Mouse (Mus musculus) heart, postnatal 14 days (tissue): ENCODE data around the gene Gm26920. TPM values are rescaled to one million over a fixed set of nuclear protein-coding genes. Genes with fewer than 3 reads are reported as not detected.

ENCODE experiments used
- DNase-seq, 2 experiments: peaks; one replicate each; pipeline ENCODE4 v3.0.0; 2021 to 2022
- intact Hi-C: fragments of 180-260 bp; cut with DNase I; formaldehyde crosslinking; loops from one replicate; pipeline ENCODE4 v1.15.1; 2025
- total RNA-seq, 2 experiments: library from RNA; stranded (reverse); gene quantifications; 2 replicates each; pipeline ENCODE4 v1.2.3; 2021

Gm26920 gene
- total RNA-seq, 2 experiments from 2014 or later = not detected

DNA sequence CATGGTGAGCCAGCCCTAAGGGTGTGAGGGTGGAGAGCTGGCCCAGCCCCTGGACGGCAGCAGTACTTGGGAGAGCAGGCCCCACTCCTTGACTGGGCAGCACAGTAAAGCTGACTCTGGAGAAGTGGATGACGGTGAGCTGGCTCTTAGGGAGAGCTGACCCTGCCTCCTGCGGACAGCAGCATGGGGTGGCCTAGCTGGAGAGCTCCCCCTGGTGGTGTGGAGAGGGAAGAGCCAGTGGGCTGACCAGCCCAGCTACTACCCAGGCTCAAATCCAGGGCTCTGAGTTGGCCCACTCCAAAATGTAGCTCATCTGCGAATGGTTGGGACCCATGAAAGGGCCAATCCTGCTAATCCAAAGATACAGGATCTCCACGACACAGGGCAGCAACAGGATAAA, 25.6 kb downstream of the Gm26920 start:
- intact Hi-C loops = no loop called here
- DNase-seq = no peak

DNA sequence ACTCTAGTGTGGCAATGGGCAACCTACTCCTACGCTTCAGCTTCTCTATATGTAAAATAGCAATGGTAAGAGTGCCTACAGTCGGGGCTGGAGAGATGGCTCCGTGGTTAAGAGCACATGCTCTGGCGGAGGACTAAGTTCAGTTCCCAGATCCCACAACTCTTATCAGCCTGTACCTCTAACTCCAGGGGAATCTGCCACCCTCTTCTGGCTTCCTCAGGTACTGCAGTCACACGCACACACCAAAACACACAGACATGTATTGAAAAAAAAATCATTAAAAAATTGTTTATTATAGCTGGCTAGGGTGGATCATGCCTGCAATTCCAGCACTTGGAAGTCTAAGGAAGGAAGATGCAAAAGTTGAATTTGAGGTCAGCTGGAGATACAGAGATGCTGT, 27.7 kb downstream of the Gm26920 start:
- DNase-seq = no peak
- intact Hi-C loops = no loop called here

DNA sequence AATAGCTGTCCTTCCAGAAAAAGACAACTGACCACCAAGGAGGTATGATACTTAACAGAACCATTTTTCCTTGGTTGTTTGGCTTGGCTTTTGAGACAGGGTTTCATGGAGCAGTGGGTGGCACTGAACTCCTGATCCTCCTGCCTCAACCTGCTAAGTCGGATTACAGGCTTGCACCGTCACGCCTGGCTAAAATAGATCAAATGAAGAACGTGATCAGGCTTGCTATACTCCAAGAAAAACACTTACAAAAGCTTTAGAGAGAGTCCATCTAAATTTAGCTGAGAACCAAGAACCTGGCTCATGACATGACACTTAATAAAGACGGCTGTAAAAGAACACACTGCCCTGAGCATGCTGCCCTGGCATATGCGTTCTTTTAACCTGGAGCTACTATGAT, 29.9 kb downstream of the Gm26920 start:
- DNase-seq = no peak
- intact Hi-C loops = no loop called here

DNA sequence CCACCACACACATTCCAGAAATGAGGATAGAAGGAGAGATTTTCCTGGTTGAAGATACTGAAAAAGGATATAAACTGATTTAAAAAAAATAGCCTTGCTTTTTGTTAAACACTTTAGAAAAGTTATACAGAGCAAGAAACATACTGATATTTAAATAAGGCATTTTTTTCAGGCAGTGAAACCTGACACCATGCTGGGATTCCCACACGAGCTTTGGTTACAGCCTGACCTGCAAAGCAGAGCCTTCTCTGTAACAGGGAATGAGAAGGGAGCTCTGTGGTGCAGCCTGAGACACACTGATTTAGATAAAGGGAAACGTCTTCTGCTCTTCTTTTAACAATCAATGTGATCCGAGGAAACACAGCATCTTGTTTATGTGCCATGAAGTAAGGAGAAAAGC, 36.6 kb downstream of the Gm26920 start:
- intact Hi-C loops = no loop called here
- no peak for DNase-seq

DNA sequence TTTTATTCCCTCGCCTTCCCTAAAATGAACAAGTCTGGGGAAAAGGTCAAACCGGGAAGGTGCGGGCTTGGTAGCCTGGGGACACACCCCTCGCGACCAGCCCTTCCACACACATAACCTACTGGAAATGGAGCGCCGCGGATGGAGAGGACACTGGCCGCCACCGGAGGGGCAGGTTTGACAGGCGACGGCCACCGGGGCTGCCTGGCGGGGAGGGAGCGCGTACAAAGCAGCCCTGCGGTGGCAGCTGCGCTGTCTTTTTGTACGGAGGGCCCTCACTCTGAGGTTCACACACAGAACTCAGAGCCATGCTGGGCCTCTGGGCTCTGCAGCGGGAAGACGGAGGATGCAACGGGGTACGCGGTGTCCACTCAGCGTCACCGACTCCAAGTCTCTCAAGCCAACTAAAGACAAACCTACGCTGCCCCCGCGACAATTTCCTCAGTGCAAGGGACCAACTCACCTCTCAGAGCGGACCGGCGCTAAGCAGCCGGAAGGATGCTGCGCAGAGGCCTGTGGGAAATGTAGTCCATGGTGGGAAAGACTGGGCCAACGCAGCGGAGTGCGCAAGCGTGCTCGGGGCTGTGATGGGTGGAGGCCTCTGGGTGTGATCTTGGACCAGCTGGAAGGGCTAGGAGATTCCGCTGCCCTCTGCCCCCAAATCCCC, 39.2 kb downstream of the Gm26920 start, which contains the start of gene Zfp14:
Zfp14 (minus strand) TSS at position 499 of the 667 bp plus-strand sequence.
- DNase-seq = peak; percentile 90 to 92
- intact Hi-C loops = no loop called here

DNA sequence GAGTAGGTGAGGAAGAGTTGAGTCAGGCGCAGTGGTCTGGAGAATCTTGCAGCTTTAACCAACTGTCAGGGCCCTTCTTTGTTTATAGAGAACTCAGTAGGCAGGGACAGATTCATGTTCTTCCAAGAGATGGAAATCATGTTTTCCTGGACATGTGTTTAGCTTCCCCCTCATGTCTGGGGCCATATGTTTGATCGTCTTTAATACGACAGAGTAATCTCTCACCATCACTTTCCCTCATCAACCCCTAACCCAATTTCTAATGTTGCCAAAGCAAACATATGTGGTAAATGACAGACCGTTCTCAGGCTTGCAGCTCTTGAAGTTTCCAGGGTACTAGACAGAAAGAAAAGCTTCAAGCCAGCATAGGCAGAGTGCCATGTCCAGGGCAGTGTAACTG, 42.1 kb downstream of the Gm26920 start:
- DNase-seq = no peak
- intact Hi-C loops = no loop called here

DNA sequence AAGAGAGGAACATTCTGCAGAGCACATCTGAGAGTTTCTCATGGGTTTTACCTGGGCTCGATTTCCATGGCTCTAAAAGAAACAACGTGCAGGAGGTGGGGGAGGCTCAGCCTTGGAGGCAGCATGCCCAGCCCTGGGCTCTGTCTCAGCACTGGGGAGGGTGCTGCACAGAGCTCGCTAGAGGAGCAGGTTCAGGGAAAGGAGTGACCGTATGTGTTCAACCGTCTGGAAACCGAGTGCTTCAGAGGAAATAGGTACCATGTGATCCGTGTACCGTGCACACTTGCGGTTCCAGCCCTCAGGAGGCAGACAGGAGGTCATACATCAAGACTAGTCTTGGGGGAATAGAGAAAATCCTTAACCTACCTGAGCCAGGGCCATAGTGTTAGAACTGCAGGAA, 45.9 kb downstream of the Gm26920 start:
- DNase-seq = no peak
- intact Hi-C loops = no loop called here

DNA sequence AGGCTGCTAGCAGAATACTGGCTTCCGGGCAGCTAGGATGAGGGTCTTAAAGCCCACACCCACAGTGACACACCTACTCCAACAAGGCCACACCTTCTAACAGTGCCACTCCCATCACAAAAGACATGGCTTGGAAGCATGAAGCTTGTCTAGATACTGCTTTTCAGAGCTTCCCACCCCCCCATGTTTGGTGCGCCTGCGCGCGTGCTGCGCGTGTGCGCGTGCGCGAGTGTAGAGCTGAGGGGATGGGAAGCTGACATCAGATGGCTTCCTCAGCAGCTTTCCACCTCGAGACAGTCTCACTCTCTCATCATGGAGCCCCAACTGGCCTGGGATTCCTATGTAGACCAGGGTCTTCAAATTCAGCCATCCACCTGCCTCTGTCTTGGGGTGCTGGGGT, 55.9 kb downstream of the Gm26920 start:
- intact Hi-C loops = no loop called here
- DNase-seq = no peak

DNA sequence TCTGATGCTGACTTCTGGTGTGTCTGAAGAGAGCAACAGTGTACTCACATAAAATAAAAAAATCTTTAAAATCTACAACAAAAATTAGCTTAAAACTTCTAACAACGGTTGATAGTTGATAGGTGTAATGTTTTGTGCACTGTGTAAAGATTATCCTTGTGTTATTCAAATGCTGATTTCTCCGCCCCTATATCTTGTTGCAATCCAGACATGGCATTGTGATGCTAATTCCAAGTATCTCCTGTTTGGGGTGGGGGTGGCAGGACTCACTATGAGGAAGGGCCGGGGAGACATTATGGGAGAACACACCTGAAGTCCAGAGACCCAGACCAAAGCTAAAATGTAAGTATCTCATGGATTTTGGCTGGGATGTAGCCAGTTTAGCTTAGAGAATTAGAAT, 58.8 kb downstream of the Gm26920 start:
- no peak for DNase-seq
- intact Hi-C loops = no loop called here

DNA sequence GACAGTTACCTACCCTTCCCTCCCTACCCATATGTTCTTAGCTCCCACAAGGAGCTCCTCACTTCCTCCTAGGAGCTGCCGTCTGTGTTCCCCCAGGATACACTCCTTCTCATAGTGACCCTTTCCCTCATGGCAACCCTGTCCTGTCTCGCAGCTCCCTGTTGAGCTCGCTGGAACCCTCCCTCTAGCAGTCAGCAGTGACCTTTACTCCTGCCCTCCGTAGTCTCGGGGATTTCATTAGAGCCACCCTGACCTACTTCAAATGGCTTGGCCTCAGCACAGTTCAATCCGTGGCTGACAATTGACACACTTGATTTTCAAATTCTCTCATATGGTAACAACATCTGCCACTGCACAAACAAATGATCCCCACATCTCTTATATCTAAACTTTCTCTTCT, 59.5 kb downstream of the Gm26920 start:
- intact Hi-C loops = no loop called here
- no peak for DNase-seq

DNA sequence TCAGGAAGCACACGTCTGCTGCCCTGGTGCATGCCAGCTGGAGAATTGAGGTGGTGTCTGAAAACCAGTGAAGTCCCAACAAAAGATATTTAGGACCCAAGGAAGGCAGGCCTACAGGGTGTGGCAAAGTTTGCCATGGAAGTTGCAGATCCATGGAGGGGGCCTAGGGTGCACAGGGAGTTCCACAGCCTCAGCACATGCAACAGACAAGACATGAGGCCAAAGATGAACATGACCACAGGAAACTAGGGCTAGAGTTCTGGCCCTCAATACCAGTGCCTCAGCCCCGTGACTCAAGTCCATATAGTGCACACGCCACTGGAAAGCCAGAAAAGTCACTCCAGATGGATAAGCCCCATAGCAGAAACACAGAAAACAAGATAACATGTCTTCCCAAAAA, 61.6 kb downstream of the Gm26920 start:
- intact Hi-C loops = no loop called here
- no peak for DNase-seq

DNA sequence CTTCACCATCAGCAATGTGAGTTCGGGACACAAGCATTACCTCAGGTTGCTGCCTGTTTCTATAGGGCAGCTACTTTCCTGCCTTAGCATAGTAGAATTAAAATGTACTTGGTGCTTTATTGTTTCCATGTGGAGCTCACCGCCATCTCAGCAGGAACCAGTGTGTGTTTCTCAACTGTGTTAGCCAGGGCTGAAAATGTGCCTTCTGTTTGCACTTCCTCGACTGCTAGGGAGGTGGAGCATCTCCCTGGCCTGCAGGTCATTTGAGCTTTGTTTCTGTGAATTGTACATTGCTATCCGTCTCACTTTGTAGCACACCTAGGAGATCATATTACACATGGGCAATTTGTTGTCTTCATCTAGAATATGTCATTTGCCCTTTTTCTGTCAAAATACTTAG, 62.9 kb downstream of the Gm26920 start:
- DNase-seq = no peak
- intact Hi-C loops = no loop called here

DNA sequence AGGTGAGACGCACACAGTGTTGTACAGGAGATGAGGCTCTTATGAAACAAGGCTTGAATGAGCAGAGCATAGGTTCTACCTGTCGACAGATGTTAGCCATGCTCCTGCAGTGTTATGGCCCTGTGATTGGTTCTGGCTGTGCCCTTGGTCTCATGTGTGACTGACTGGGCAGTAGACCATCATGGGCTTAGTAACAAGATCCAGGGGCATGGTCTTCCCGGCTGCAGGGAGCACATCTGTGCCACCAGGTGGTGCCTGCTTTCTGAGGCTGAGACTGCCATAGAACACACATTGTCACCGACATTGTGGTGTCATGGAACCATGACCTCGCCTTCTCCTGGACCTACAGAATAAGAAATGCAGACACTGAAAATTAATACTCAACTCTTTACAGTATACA, 64.9 kb downstream of the Gm26920 start:
- intact Hi-C loops = no loop called here
- no peak for DNase-seq

DNA sequence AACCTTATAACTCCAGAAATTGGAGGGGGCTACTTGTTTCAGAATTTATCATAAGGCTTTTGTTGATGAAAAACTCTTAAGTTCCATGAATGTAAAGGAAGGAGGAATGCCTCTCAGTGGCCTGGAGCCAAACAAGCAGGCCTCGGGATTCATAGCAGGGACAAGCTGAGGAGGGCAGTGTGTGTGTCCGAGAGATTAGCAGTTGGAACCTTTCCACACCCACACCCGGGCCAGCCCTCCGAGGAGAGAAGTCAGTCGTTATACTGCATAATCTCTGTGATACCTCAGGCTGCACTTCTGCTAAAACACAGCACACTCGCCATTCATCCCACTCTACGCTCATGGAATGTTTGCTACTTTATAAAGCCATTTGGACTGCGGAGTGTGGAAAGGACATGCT, 66.4 kb downstream of the Gm26920 start:
- DNase-seq = no peak
- intact Hi-C loops = no loop called here

DNA sequence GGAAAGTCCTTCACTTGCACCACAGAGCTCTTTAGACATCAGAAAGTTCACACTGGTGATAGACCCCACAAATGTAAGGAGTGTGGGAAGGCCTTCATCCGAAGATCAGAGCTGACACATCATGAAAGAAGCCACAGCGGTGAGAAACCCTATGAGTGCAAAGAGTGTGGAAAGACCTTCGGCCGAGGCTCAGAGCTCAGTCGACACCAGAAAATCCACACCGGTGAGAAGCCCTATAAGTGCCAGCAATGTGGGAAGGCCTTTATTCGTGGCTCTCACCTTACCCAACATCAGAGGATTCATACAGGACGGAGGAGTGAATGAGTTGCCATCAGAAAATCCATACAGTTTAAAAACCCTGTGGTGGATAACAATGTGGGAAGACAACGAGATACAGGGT, 66.9 kb downstream of the Gm26920 start:
- no peak for DNase-seq

DNA sequence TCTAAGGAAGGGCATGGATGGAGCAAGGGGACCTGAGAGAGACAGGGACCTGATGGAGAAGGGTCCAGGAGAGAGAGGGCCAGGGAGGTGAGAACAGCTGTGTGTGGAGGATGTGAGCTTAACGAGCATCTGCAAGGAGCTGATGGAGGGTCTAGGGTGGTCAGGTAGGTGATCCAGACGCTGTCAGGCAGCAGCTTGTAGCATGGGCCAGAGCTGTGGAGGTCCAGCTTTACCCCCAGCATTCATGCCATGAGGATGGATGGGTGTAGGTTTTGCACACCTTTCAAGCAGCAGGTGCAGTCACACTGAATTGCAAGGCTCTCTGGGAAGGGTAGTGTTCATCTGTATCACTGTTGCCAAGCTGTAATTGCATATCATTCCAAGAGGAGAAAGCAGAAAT, 70.7 kb downstream of the Gm26920 start:
- intact Hi-C loops = no loop called here
- no peak for DNase-seq

More for the DNA sequence above, 66.9 kb downstream of the Gm26920 start:
- intact Hi-C loops = no loop called here

DNA sequence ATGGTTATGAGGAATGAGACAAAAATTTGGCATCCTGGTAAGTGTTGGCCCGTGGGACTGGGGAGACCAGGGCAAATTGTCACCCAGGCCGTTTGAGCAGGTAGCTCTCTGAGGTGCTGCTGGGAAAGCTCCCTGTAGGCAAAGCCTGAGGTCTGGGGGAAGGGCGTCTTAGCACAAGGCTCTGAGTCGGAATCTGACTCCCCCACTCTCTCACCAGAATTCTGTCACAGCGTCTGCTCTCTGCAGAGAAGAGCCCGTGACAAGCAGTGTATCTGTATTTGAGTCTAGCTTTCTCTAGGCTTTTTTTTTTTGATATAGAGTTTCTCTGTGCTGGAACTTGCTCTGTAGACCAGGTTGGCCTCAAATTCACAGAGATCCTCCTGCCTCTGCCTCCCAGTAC, 73.0 kb downstream of the Gm26920 start:
- intact Hi-C loops = no loop called here
- DNase-seq = no peak

DNA sequence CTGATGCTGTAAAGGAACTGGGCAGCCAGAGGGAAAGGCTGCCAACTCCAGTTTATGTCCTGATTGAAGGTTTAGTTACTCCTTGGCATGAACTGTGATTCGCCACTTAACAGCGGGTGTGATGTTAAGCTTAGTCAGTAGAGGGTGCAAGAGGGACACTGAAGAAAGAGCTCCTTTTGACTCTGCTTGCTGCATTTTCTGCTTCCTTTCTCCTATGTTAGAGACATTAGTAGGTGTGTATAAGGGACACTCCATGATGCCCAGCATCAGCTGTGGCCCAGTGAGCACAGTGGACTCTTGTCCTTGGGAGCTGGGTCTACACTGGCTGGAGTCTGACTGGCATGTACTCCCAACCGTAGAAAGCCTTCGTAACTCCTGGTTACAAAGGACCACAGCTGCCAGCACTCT, 77.2 kb downstream of the Gm26920 start:
- peak; percentile 25 to 55 for DNase-seq
- intact Hi-C loops = loop anchor here (2.0 kb wide), 1 partner anchor 76 kb away; no protein-coding TSS in a partner anchor

DNA sequence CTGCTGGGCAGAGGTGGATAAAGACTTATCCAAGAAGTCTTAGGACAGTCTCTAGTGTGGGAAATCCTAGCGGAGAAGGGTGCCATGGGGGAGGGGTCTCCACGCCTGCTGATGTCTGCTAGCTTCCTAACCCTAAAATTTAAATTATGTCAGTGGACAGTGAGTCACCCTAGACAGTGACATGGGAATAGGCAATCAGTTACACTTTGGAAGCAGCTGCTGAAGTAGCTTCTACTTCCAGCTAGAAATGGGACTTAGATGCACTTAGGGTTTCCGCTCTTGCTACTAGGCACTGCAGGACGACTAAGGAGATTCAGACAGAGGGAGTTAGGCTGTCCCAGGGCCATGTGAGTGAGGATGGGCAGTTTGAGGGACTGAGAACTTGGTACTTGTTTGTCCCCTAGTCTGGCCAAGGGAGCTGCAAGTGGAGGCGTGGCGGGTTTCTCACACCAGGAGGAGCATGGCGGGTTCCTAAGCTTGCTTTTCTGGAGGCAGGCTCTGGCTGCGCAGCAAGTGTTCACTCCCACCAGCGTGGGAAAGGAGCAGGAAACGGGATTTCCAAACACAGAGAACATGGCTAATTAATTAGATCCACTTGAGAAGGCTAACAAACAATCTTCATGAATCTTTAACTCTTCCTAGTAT, 79.5 kb downstream of the Gm26920 start:
- intact Hi-C loops = no loop called here
- DNase-seq = no peak

DNA sequence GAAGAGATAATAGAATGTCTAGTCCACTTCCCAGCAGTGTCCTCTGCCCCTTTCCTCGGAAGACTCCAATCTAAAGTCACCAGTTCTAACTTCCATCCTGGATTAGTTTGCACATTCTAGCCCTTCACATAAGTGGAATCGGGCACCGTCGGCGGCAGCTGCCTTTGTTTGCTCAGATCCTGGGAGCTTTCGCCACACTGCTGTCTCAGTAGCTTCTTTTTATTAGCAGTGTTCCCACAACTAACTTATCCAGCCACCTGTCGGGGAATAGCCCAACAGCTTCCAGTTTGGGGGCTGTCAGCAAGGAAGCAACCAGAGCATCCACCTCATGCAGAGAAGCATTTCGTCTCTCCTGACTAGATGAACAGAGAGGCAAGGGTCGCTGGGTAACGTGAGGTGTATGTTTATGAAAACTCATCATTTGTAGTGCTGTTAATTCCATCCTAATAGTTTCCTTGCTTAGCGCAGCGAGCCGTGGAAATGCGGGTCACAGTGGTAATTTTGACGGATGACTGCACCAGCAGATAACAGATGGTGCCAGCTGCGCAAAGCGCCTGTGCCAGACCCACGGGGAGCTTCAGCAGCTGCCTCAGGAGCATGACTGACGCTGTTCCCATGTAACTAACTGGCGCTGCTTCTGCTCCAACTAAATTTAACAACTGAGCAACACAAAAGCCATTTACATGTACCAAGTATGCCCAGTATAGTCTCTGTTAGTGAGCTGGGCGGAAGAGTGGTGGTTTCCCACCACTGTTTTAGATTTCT, 80.7 kb downstream of the Gm26920 start:
- peak; percentile 40 to 58 for DNase-seq
- intact Hi-C loops = no loop called here

DNA sequence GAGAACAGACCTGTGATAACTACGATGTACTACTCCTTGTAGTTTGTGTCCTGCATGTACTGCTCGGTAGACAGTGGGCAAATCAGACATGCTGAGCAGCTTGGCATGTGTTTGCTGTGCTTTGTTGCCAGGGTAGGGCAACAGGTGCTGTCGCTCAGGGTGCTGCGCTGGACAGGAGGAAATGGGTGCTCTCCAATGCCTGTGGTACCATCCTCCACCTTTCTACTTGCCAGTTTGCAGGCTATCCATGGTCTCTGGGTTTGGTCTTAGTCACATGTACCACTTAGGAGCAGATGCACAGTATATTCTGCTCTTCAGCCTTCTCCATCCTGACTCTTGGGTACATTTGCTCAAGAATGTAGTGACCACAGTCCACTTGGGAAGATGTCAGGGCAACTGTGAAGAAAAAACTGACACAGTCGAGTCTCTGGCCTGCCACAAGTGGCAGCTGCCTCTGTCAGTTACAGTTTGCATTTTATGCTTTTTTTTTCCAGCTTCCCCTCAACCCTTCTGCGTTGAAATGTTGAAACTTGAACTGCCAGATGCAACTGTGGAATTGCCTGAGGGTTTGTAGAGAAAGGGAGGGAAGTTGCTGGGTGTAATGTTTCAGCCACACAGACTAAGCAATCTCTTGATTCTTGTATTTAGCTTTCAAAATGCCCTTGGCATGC, 82.1 kb downstream of the Gm26920 start:
- intact Hi-C loops = no loop called here
- no peak for DNase-seq
